Mouse (Mus musculus) liver, adult 2 months (tissue): ENCODE results near the gene Ccna1.

Source experiments
- CTCF ChIP-seq: fragments of 200-500 bp; IDR thresholded peaks from 2 replicates; pipeline ENCODE4 v1.5.1; 2011; ENCODE audit warnings: low read depth, low read length, control low read depth
- POLR2A ChIP-seq: fragments of 200-500 bp; IDR thresholded peaks from 2 replicates; pipeline ENCODE4 v1.6.1; 2011; ENCODE audit warnings: low read length, control low read depth; ENCODE audit not compliant: insufficient read depth; ENCODE audit errors: extremely low read depth

DNA sequence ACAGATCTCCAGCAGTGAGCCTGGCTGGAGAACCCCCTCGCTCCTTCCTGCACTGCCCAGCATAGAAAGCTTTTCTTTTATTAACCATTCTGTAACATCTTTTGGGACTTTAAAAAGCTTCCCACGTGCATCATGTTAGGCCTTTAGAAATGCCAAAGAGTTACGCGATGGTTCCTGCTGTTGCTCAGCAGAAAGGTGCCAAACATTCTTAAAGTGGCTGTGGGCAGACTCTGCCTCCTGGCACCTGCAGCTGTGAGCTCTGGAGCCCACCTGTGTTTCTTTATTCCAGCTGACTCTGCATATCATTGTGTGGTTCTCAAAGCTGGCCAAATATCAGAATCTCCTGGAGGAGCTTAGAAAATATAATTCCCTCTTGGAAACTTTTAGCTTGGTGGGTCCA, 51.3 kb downstream of the Ccna1 start:
- no peak for TF ChIP-seq CTCF
- TF ChIP-seq POLR2A = no peak
